Mouse (Mus musculus) ES-Bruce4 (cell line): ENCODE results near the gene Ppa1. TPM values are rescaled to one million over a fixed set of nuclear protein-coding genes. Genes with fewer than 3 reads are reported as not detected.
A peak's percentile ranks its signal among the peaks of the same experiment; 100 is the strongest.
"Not testable (repeated sequence)": the region's sequence is repeated elsewhere in the genome, so short reads cannot be mapped to it uniquely, and the experiment has no call there.

Experiments used
- H3K27ac ChIP-seq: 2 replicates; pipeline ENCODE4 v1.5.1; 2012; ENCODE audit warnings: low read length, inconsistent platforms; ENCODE audit not compliant: insufficient read depth
- H3K27me3 ChIP-seq: 2 replicates; pipeline ENCODE4 v1.6.1; 2012; ENCODE audit warnings: mild to moderate bottlenecking, low read length, inconsistent platforms; ENCODE audit not compliant: control insufficient read depth, poor library complexity, insufficient read depth, severe bottlenecking
- H3K36me3 ChIP-seq: 2 replicates; pipeline ENCODE4 v1.6.1; 2012; ENCODE audit warnings: inconsistent platforms, mild to moderate bottlenecking, low read length, moderate library complexity; ENCODE audit not compliant: control insufficient read depth, poor library complexity, insufficient read depth, severe bottlenecking
- H3K4me1 ChIP-seq: one replicate; pipeline ENCODE4 v1.8.1; 2011; ENCODE audit warnings: low read length; ENCODE audit not compliant: control insufficient read depth, insufficient read depth
- H3K4me3 ChIP-seq: 2 replicates; pipeline ENCODE4 v1.5.1; 2011; ENCODE audit warnings: low read depth, mild to moderate bottlenecking, low read length
- H3K9ac ChIP-seq: 2 replicates; pipeline ENCODE4 v1.6.1; 2012; ENCODE audit warnings: low read depth, mild to moderate bottlenecking, inconsistent platforms; ENCODE audit not compliant: poor library complexity, severe bottlenecking
- H3K9me3 ChIP-seq: replicated peaks from 2 replicates; pipeline ENCODE4 v1.6.1; 2012; ENCODE audit warnings: mild to moderate bottlenecking, low read length, inconsistent platforms; ENCODE audit not compliant: control insufficient read depth, poor library complexity, insufficient read depth, severe bottlenecking
- CTCF ChIP-seq: IDR thresholded peaks from one replicate; pipeline ENCODE4 v1.8.1; 2011; ENCODE audit warnings: low read depth, low read length
- EP300 ChIP-seq: IDR thresholded peaks from 2 replicates; pipeline ENCODE4 v1.6.1; 2011; ENCODE audit warnings: low read depth, low read length; ENCODE audit not compliant: insufficient read depth
- POLR2A ChIP-seq: IDR thresholded peaks from one replicate; pipeline ENCODE4 v1.8.1; 2011; ENCODE audit warnings: low read length; ENCODE audit not compliant: insufficient read depth
- polyA plus RNA-seq: library from polyadenylated mRNA; stranded (reverse); fragments of >200 nt; gene quantifications from 2 replicates; pipeline ENCODE4 v1.2.4, GENCODE M21; 2011; ENCODE audit warnings: low read depth; ENCODE audit not compliant: missing spikeins, insufficient read depth, insufficient read length

Ppa1 gene
- 149 and 150 TPM in 2 replicates for polyA plus RNA-seq

- peak within 1 kb of the TSS; percentile 82 for H3K9ac ChIP-seq
- TF ChIP-seq POLR2A = peak; percentile 75
- no peak for TF ChIP-seq CTCF
- H3K36me3 ChIP-seq = peaks cover 20% of the 10 kb centered on the region
- no peaks in the 10 kb centered on the region for H3K9me3 ChIP-seq
- H3K4me3 ChIP-seq = peak within 1 kb of the TSS; percentile 98
- peaks cover 2% of the 10 kb centered on the region for H3K4me1 ChIP-seq
- H3K27ac ChIP-seq = peak within 1 kb of the TSS; percentile 43
- no peaks in the 10 kb centered on the region for H3K27me3 ChIP-seq
Measured at GRCm38 (mm10) chr10:61647790-61648736, at the start of gene Ppa1. Gene Ppa1, plus strand, starts transcription at chr10:61648552.

GRCm38 (mm10) chr10:61599556-61600114 lies 48.7 kb upstream of the Ppa1 start:
- Histone ChIP-seq H3K9ac (no peak overlapping the region), H3K4me1 (no peaks in the 10 kb centered on the region), H3K27me3 (no peaks in the 10 kb centered on the region), H3K36me3 (no peaks in the 10 kb centered on the region), H3K9me3 (no peaks in the 10 kb centered on the region), H3K4me3 (no peak overlapping the region), H3K27ac (no peak overlapping the region)
- TF ChIP-seq CTCF = no peak
- no peak for TF ChIP-seq EP300
- TF ChIP-seq POLR2A = no peak

- TF ChIP-seq POLR2A = no peak
- TF ChIP-seq EP300 = no peak
- TF ChIP-seq CTCF = peak; percentile 74
- H3K9ac ChIP-seq = peak overlapping the region; percentile 17; the same call in 1 of the 2 replicates
- no peaks in the 10 kb centered on the region for H3K4me1 ChIP-seq
- no peaks in the 10 kb centered on the region for H3K9me3 ChIP-seq
- no peak overlapping the region for H3K27ac ChIP-seq
- H3K27me3 ChIP-seq = no peaks in the 10 kb centered on the region
- peak overlapping the region; percentile 95 for H3K4me3 ChIP-seq
- H3K36me3 ChIP-seq = no peaks in the 10 kb centered on the region
Measured at GRCm38 (mm10) chr10:61602283-61603033, 45.9 kb upstream of the Ppa1 start.

- H3K36me3 ChIP-seq = no peaks in the 10 kb centered on the region
- H3K9ac ChIP-seq = no peak overlapping the region
- H3K27ac ChIP-seq = no peak overlapping the region
- H3K4me1 ChIP-seq = no peaks in the 10 kb centered on the region
- no peaks in the 10 kb centered on the region for H3K9me3 ChIP-seq
- TF ChIP-seq POLR2A (no peak), EP300 (no peak), CTCF (no peak)
- no peaks in the 10 kb centered on the region for H3K27me3 ChIP-seq
- no peak overlapping the region for H3K4me3 ChIP-seq
Measured at GRCm38 (mm10) chr10:61604376-61605065, 43.8 kb upstream of the Ppa1 start.

GRCm38 (mm10) chr10:61605381-61605780 lies 43.0 kb upstream of the Ppa1 start:
- H3K9me3 ChIP-seq, H3K36me3 ChIP-seq, H3K4me3 ChIP-seq, H3K27me3 ChIP-seq, H3K27ac ChIP-seq, H3K4me1 ChIP-seq, H3K9ac ChIP-seq: not testable (repeated sequence)
